Mouse (Mus musculus): ENCODE measurements around the gene Olfr811. TPM values are rescaled to one million over a fixed set of nuclear protein-coding genes. Genes with fewer than 3 reads are reported as not detected.

Gene Olfr811
- total and polyA plus RNA-seq, 2 experiments from 2014 or later, result not detected

DNA sequence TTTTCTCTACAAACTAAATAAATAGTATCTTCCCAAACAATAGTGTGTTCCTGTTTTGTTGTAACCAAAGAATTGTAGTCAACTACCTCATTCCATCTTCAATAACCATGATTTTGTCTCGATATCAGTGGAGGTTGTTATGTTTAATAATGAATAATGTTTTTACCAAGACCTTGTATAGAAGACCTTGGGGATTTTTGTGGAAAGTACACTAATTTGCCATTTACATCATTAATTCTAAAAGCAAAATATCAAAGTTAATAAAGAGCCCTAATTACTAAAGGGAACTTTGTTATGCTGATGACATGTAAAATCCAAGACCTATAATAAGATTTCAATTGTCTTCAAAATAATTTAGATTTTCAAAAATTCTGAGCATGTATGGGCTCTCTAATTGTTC is 46.5 kb downstream of the Olfr811 start, which contains the start of gene Olfr807:
Gene Olfr807 (minus strand): TSS at position 101 of the 400 bp plus-strand sequence.
- no peak for TF ChIP-seq CTCF (IDR thresholded peaks at IDR 0.05; ENCODE audit: low read depth)
- no peaks in the 10 kb centered on the region for H3K4me1 ChIP-seq (ENCODE audit: insufficient read depth)
- H3K4me2 ChIP-seq (ENCODE audit: low read depth), result no peak within 1 kb of the TSS
- no peaks in the 10 kb centered on the region for H3K36me3 ChIP-seq (ENCODE audit: insufficient read depth)
- H3K9ac ChIP-seq, result no peak within 1 kb of the TSS
- ATAC-seq (no peak), DNase-seq (no peak)
- 93% methylated on average over 1 of the region's 1 CpGs for WGBS
- H3K27me3 ChIP-seq (ENCODE audit: insufficient read depth, low read length), result no peaks in the 10 kb centered on the region
- no peak within 1 kb of the TSS for H3K27ac ChIP-seq (ENCODE audit: low read depth, low read length)
- no peaks in the 10 kb centered on the region for H3K9me3 ChIP-seq (ENCODE audit: low read length)
- no peak within 1 kb of the TSS for H3K4me3 ChIP-seq (ENCODE audit: low read depth, low read length)

Other genes with a start within 250 kb of the Olfr811 start
- 0.15 TPM in 1 of 2 replicates, not detected in the other for gene Olfr794, start 236.7 kb downstream of the Olfr811 start, total RNA-seq (2014; rRNA removed)
- gene Olfr794, start 236.7 kb downstream of the Olfr811 start, polyA plus RNA-seq (2015; fragmentation: Nextera tagmentation; extraction: Ambion mirVana), result not detected in 2 replicates
- not detected in 2 replicates for gene Olfr796, start 191.8 kb downstream of the Olfr811 start, total RNA-seq (2014; rRNA removed)
- not detected in 2 replicates for gene Olfr796, start 191.8 kb downstream of the Olfr811 start, polyA plus RNA-seq (2015; fragmentation: Nextera tagmentation; extraction: Ambion mirVana)
- gene Olfr798, start 176.5 kb downstream of the Olfr811 start, total RNA-seq (2014; rRNA removed), result not detected in 2 replicates
- not detected in 2 replicates for gene Olfr798, start 176.5 kb downstream of the Olfr811 start, polyA plus RNA-seq (2015; fragmentation: Nextera tagmentation; extraction: Ambion mirVana)
- gene Olfr799, start 166.9 kb downstream of the Olfr811 start, total RNA-seq (2014; rRNA removed), result not detected in 2 replicates
- not detected in 2 replicates for gene Olfr799, start 166.9 kb downstream of the Olfr811 start, polyA plus RNA-seq (2015; fragmentation: Nextera tagmentation; extraction: Ambion mirVana)
- gene Olfr800, start 146.7 kb downstream of the Olfr811 start, total RNA-seq (2014; rRNA removed), result 0.31 TPM in 1 of 2 replicates, not detected in the other
- gene Olfr800, start 146.7 kb downstream of the Olfr811 start, polyA plus RNA-seq (2015; fragmentation: Nextera tagmentation; extraction: Ambion mirVana), result not detected in 2 replicates
- gene Olfr801, start 130.5 kb downstream of the Olfr811 start, total RNA-seq (2014; rRNA removed), result not detected in 2 replicates
- gene Olfr801, start 130.5 kb downstream of the Olfr811 start, polyA plus RNA-seq (2015; fragmentation: Nextera tagmentation; extraction: Ambion mirVana), result not detected in 2 replicates
- not detected in 2 replicates for gene Olfr802, start 116.2 kb downstream of the Olfr811 start, total RNA-seq (2014; rRNA removed)
- 0.06 TPM in 1 of 2 replicates, not detected in the other for gene Olfr802, start 116.2 kb downstream of the Olfr811 start, polyA plus RNA-seq (2015; fragmentation: Nextera tagmentation; extraction: Ambion mirVana)
- gene Olfr803, start 110.1 kb downstream of the Olfr811 start, total RNA-seq (2014; rRNA removed), result not detected in 2 replicates
- gene Olfr803, start 110.1 kb downstream of the Olfr811 start, polyA plus RNA-seq (2015; fragmentation: Nextera tagmentation; extraction: Ambion mirVana), result not detected in 2 replicates
- gene Olfr804, start 101.2 kb downstream of the Olfr811 start, total RNA-seq (2014; rRNA removed), result not detected in 2 replicates
- not detected in 2 replicates for gene Olfr804, start 101.2 kb downstream of the Olfr811 start, polyA plus RNA-seq (2015; fragmentation: Nextera tagmentation; extraction: Ambion mirVana)
- gene Olfr805, start 75.0 kb downstream of the Olfr811 start, total RNA-seq (2014; rRNA removed), result not detected in 2 replicates
- gene Olfr805, start 75.0 kb downstream of the Olfr811 start, polyA plus RNA-seq (2015; fragmentation: Nextera tagmentation; extraction: Ambion mirVana), result not detected in 2 replicates
- gene Olfr806, start 62.5 kb downstream of the Olfr811 start, total RNA-seq (2014; rRNA removed), result not detected in 2 replicates
- not detected in 2 replicates for gene Olfr806, start 62.5 kb downstream of the Olfr811 start, polyA plus RNA-seq (2015; fragmentation: Nextera tagmentation; extraction: Ambion mirVana)
- not detected in 2 replicates for gene Olfr807, start 46.6 kb downstream of the Olfr811 start, total RNA-seq (2014; rRNA removed)
- not detected in 2 replicates for gene Olfr807, start 46.6 kb downstream of the Olfr811 start, polyA plus RNA-seq (2015; fragmentation: Nextera tagmentation; extraction: Ambion mirVana)
- not detected in 2 replicates for gene Olfr808, start 38.9 kb downstream of the Olfr811 start, total RNA-seq (2014; rRNA removed)
- gene Olfr808, start 38.9 kb downstream of the Olfr811 start, polyA plus RNA-seq (2015; fragmentation: Nextera tagmentation; extraction: Ambion mirVana), result not detected in 2 replicates
- gene Olfr809, start 29.8 kb downstream of the Olfr811 start, total RNA-seq (2014; rRNA removed), result not detected in 2 replicates
- not detected in 2 replicates for gene Olfr809, start 29.8 kb downstream of the Olfr811 start, polyA plus RNA-seq (2015; fragmentation: Nextera tagmentation; extraction: Ambion mirVana)
- not detected in 2 replicates for gene Olfr810, start 9.5 kb downstream of the Olfr811 start, total RNA-seq (2014; rRNA removed)
- not detected in 2 replicates for gene Olfr810, start 9.5 kb downstream of the Olfr811 start, polyA plus RNA-seq (2015; fragmentation: Nextera tagmentation; extraction: Ambion mirVana)
- gene Olfr812, start 41.7 kb upstream of the Olfr811 start, total RNA-seq (2014; rRNA removed), result not detected in 2 replicates
- not detected in 2 replicates for gene Olfr812, start 41.7 kb upstream of the Olfr811 start, polyA plus RNA-seq (2015; fragmentation: Nextera tagmentation; extraction: Ambion mirVana)
- not detected in 2 replicates for gene Olfr813, start 51.0 kb upstream of the Olfr811 start, total RNA-seq (2014; rRNA removed)
- not detected in 2 replicates for gene Olfr813, start 51.0 kb upstream of the Olfr811 start, polyA plus RNA-seq (2015; fragmentation: Nextera tagmentation; extraction: Ambion mirVana)
- gene Olfr814, start 75.5 kb upstream of the Olfr811 start, total RNA-seq (2014; rRNA removed), result not detected in 2 replicates
- not detected in 2 replicates for gene Olfr814, start 75.5 kb upstream of the Olfr811 start, polyA plus RNA-seq (2015; fragmentation: Nextera tagmentation; extraction: Ambion mirVana)
- not detected in 2 replicates for gene Olfr815, start 101.5 kb upstream of the Olfr811 start, total RNA-seq (2014; rRNA removed)
- not detected in 2 replicates for gene Olfr815, start 101.5 kb upstream of the Olfr811 start, polyA plus RNA-seq (2015; fragmentation: Nextera tagmentation; extraction: Ambion mirVana)
- gene Olfr816, start 111.2 kb upstream of the Olfr811 start, total RNA-seq (2014; rRNA removed), result not detected in 2 replicates
- gene Olfr816, start 111.2 kb upstream of the Olfr811 start, polyA plus RNA-seq (2015; fragmentation: Nextera tagmentation; extraction: Ambion mirVana), result not detected in 2 replicates
- gene Olfr818, start 144.7 kb upstream of the Olfr811 start, total RNA-seq (2014; rRNA removed), result not detected in 2 replicates
- not detected in 2 replicates for gene Olfr818, start 144.7 kb upstream of the Olfr811 start, polyA plus RNA-seq (2015; fragmentation: Nextera tagmentation; extraction: Ambion mirVana)
- not detected in 2 replicates for gene Olfr819, start 162.9 kb upstream of the Olfr811 start, total RNA-seq (2014; rRNA removed)
- gene Olfr819, start 162.9 kb upstream of the Olfr811 start, polyA plus RNA-seq (2015; fragmentation: Nextera tagmentation; extraction: Ambion mirVana), result not detected in 2 replicates
- gene Olfr247, start 171.7 kb upstream of the Olfr811 start, total RNA-seq (2014; rRNA removed), result not detected in 2 replicates
- not detected in 2 replicates for gene Olfr247, start 171.7 kb upstream of the Olfr811 start, polyA plus RNA-seq (2015; fragmentation: Nextera tagmentation; extraction: Ambion mirVana)
- not detected in 2 replicates for gene Gm10310, start 180.7 kb upstream of the Olfr811 start, total RNA-seq (2014; rRNA removed)
- not detected in 2 replicates for gene Gm10310, start 180.7 kb upstream of the Olfr811 start, polyA plus RNA-seq (2015; fragmentation: Nextera tagmentation; extraction: Ambion mirVana)
- gene Olfr820, start 208.2 kb upstream of the Olfr811 start, total RNA-seq (2014; rRNA removed), result not detected in 2 replicates
- gene Olfr820, start 208.2 kb upstream of the Olfr811 start, polyA plus RNA-seq (2015; fragmentation: Nextera tagmentation; extraction: Ambion mirVana), result not detected in 2 replicates
- gene Olfr821, start 226.0 kb upstream of the Olfr811 start, total RNA-seq (2014; rRNA removed), result not detected in 2 replicates
- gene Olfr821, start 226.0 kb upstream of the Olfr811 start, polyA plus RNA-seq (2015; fragmentation: Nextera tagmentation; extraction: Ambion mirVana), result not detected in 2 replicates

All from forebrain, postnatal 0 days (tissue).